Mouse (Mus musculus) myocyte (in vitro differentiated cells): Measurements from ENCODE around the gene Hsd17b6.

Experiments
- CEBPB ChIP-seq: IDR thresholded peaks from 2 replicates; pipeline ENCODE4 v1.6.1; 2011; ENCODE audit warnings: mild to moderate bottlenecking, moderate library complexity; ENCODE audit not compliant: poor library complexity, insufficient read depth, severe bottlenecking
- E2F4 ChIP-seq: IDR thresholded peaks from one replicate; pipeline ENCODE4 v1.6.1; 2011; ENCODE audit warnings: mild to moderate bottlenecking, control low read depth, moderate library complexity; ENCODE audit not compliant: insufficient read depth
- MAX ChIP-seq: IDR thresholded peaks from one replicate; pipeline ENCODE4 v1.6.1; 2011; ENCODE audit warnings: low read depth, mild to moderate bottlenecking, control low read depth
- MYOG ChIP-seq, 3 experiments: IDR thresholded peaks; one replicate each; pipeline ENCODE4 v1.6.1; 2011; ENCODE audit warnings: control low read depth in 2 of 3, low read depth in 2 of 3, mild to moderate bottlenecking in 2 of 3; ENCODE audit not compliant: insufficient read length in 2 of 3, control insufficient read depth in 1 of 3, insufficient read depth in 1 of 3
- POLR2A ChIP-seq: IDR thresholded peaks from one replicate; pipeline ENCODE4 v1.6.1; 2011; ENCODE audit warnings: low read depth, mild to moderate bottlenecking, control low read depth, moderate library complexity; ENCODE audit not compliant: insufficient read length
- TCF12 ChIP-seq: IDR thresholded peaks from one replicate; pipeline ENCODE4 v1.6.1; 2011; ENCODE audit warnings: mild to moderate bottlenecking, control low read depth; ENCODE audit not compliant: poor library complexity, insufficient read depth, severe bottlenecking
- USF1 ChIP-seq: IDR thresholded peaks from one replicate; pipeline ENCODE4 v1.6.1; 2011; ENCODE audit warnings: low read depth, mild to moderate bottlenecking, control low read depth, moderate library complexity

DNA sequence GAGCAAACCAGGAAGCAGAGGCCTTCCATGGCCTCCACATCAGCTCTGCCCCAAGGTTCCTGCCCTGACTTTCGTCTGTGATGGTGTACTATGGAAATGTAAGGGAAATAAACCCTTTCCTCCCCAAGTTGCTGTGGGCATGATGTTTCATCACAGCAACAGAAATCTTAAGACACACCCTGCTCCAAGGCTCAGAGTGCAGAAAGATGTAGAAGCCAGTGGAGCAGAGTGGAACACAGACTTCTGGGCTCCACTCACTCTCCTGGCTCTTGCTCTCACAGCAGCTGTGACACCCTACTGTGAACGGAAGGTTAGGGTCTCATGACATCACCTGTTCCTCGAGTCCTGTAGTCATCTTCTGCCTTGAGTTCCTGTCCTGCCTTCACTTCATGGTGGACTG, 43.4 kb downstream of the Hsd17b6 start:
- TF ChIP-seq E2F4: no peak
- no peak for TF ChIP-seq POLR2A
- TF ChIP-seq TCF12: no peak
- no peak for TF ChIP-seq MYOG (IDR thresholded peaks at IDR 0.05; ENCODE audit: control insufficient read depth in 1 of 3, insufficient read depth in 1 of 3, insufficient read length in 2 of 3, low read depth in 2 of 3)
- no peak for TF ChIP-seq CEBPB
- TF ChIP-seq USF1: no peak
- no peak for TF ChIP-seq MAX
